Mouse (Mus musculus) myocyte (in vitro differentiated cells): Measurements from ENCODE around the gene Mcur1.

ENCODE experiments used
- CEBPB ChIP-seq: IDR thresholded peaks from 2 replicates; pipeline ENCODE4 v1.6.1; 2011; ENCODE audit warnings: mild to moderate bottlenecking, moderate library complexity; ENCODE audit not compliant: poor library complexity, insufficient read depth, severe bottlenecking
- E2F4 ChIP-seq: IDR thresholded peaks from one replicate; pipeline ENCODE4 v1.6.1; 2011; ENCODE audit warnings: mild to moderate bottlenecking, control low read depth, moderate library complexity; ENCODE audit not compliant: insufficient read depth
- MAX ChIP-seq: IDR thresholded peaks from one replicate; pipeline ENCODE4 v1.6.1; 2011; ENCODE audit warnings: low read depth, mild to moderate bottlenecking, control low read depth
- MYOG ChIP-seq, 3 experiments: IDR thresholded peaks; one replicate each; pipeline ENCODE4 v1.6.1; 2011; ENCODE audit warnings: control low read depth in 2 of 3, low read depth in 2 of 3, mild to moderate bottlenecking in 2 of 3; ENCODE audit not compliant: insufficient read length in 2 of 3, control insufficient read depth in 1 of 3, insufficient read depth in 1 of 3
- POLR2A ChIP-seq: IDR thresholded peaks from one replicate; pipeline ENCODE4 v1.6.1; 2011; ENCODE audit warnings: low read depth, mild to moderate bottlenecking, control low read depth, moderate library complexity; ENCODE audit not compliant: insufficient read length
- POLR2AphosphoS2 ChIP-seq: IDR thresholded peaks from one replicate; pipeline ENCODE4 v1.6.1; 2011; ENCODE audit warnings: low read depth, control low read depth; ENCODE audit not compliant: insufficient read length
- TCF12 ChIP-seq: IDR thresholded peaks from one replicate; pipeline ENCODE4 v1.6.1; 2011; ENCODE audit warnings: mild to moderate bottlenecking, control low read depth; ENCODE audit not compliant: poor library complexity, insufficient read depth, severe bottlenecking

DNA sequence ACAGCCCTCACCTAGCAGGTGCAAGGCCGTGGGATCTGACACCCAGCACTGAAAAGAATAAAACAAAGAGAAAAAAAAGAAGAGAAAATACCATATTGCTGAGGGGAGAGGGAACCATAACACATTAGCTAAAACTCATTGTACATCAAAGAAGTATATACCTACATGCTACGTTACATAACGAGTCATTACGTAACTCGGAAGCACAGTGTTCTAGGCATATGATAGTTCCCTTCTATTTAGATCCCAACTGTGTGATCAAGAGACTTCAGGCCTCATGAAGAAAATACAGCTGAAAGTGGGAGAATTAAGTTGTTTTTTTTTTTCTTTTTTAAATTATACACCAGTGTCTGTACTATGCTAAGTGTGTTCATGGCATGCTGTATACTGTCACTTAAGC, 43.9 kb downstream of the Mcur1 start:
- no peak for TF ChIP-seq POLR2AphosphoS2
- no peak for TF ChIP-seq MAX
- TF ChIP-seq POLR2A: no peak
- no peak for TF ChIP-seq MYOG (IDR thresholded peaks at IDR 0.05; ENCODE audit: control insufficient read depth in 1 of 3, insufficient read depth in 1 of 3, insufficient read length in 2 of 3, low read depth in 2 of 3)
- no peak for TF ChIP-seq E2F4
- TF ChIP-seq CEBPB: no peak
- TF ChIP-seq TCF12: no peak
